Mouse (Mus musculus) midbrain, postnatal 0 days (tissue): ENCODE measurements at regions not wholly inside any gene's neighbourhood (a gene's known extent, or its start where the extent isn't known, plus 50 kb on each side); places are given as distances from the start of the nearest gene placed in this dataset.
"Not testable (repeated sequence)": the region's sequence is repeated elsewhere in the genome, so short reads cannot be mapped to it uniquely, and the experiment has no call there.

Experiments used
- ATAC-seq: fragments of 200-750 bp; cut with Nextera tagmentation; 2 replicates; pipeline ENCODE4 v1.8.0; 2017; ENCODE audit warnings: moderate number of reproducible peaks, mild to moderate bottlenecking, moderate TSS enrichment, moderate library complexity; ENCODE audit not compliant: low FRiP score
- DNase-seq: peaks from one replicate; pipeline ENCODE4 v3.0.0-alpha.2; 2015; ENCODE audit warnings: low spot score
- H3K27ac ChIP-seq: fragments of 300-500 bp; sonication (generic); 2 replicates; pipeline ENCODE4 v1.5.1; 2014; ENCODE audit warnings: low read depth, mild to moderate bottlenecking, low read length, mixed read lengths
- H3K27me3 ChIP-seq: fragments of 300-500 bp; sonication (generic); 2 replicates; pipeline ENCODE4 v1.6.1; 2014; ENCODE audit warnings: low read length, control low read depth, mixed read lengths; ENCODE audit not compliant: insufficient read depth
- H3K36me3 ChIP-seq: fragments of 300-500 bp; sonication (generic); 2 replicates; pipeline ENCODE4 v1.6.1; 2014; ENCODE audit warnings: low read length, control low read depth, mixed read lengths; ENCODE audit not compliant: insufficient read depth
- H3K4me1 ChIP-seq: fragments of 300-500 bp; sonication (generic); 2 replicates; pipeline ENCODE4 v1.6.1; 2014; ENCODE audit warnings: mild to moderate bottlenecking, control low read depth, antibody characterized with exemption, low read length, mixed read lengths; ENCODE audit not compliant: insufficient read depth
- H3K4me2 ChIP-seq: fragments of 300-500 bp; sonication (generic); 2 replicates; pipeline ENCODE4 v1.6.1; 2014; ENCODE audit warnings: low read depth, mild to moderate bottlenecking, low read length, mixed read lengths; ENCODE audit not compliant: poor library complexity, severe bottlenecking
- H3K4me3 ChIP-seq: fragments of 300-500 bp; sonication (generic); 2 replicates; pipeline ENCODE4 v1.5.1; 2014; ENCODE audit warnings: low read depth, mild to moderate bottlenecking, low read length, moderate library complexity
- H3K9ac ChIP-seq: fragments of 300-500 bp; sonication (generic); replicated peaks from 2 replicates; pipeline ENCODE4 v1.6.1; 2014; ENCODE audit warnings: mild to moderate bottlenecking, low read length, moderate library complexity, mixed read lengths; ENCODE audit not compliant: poor library complexity, severe bottlenecking
- H3K9me3 ChIP-seq: fragments of 300-500 bp; sonication (generic); 2 replicates; pipeline ENCODE4 v1.6.1; 2016; ENCODE audit warnings: low read length, control low read depth
- CTCF ChIP-seq: IDR thresholded peaks from 2 replicates; pipeline ENCODE4 v1.5.1; 2016; ENCODE audit warnings: antibody characterized with exemption, mild to moderate bottlenecking
- WGBS: fragments of 180-500 bp; shearing (Covaris S2); extraction: QIAGEN DNeasy Blood & Tissue Kit; methylation state at CpG from one replicate; pipeline ENCODE4 v1.1.7; 2014; 5-methylcytosine and 5-hydroxymethylcytosine counted together

DNA sequence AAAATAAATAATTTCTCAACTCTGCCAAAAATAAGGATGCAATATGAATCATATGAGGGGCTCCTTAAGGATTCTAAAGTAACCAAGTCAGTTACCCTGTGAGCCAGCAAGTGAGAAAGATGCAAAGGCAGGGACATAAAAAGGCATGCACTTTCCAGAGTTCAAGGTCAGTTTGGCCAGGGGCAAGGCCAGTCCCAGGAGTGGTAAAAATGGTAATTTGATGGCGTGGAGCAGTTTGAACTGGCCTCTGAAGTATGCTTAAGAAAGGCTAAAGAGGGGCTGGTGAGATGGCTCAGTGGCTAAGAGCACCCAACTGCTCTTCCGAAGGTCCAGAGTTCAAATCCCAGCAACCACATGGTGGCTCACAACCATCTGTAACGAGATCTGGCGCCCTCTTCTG is 68.8 kb downstream of the BC005561 start:
- not testable (repeated sequence) for H3K27me3 ChIP-seq, H3K4me1 ChIP-seq, H3K4me3 ChIP-seq, H3K27ac ChIP-seq, H3K9ac ChIP-seq, H3K4me2 ChIP-seq, H3K9me3 ChIP-seq, DNase-seq, H3K36me3 ChIP-seq, ATAC-seq
- 97% methylated on average over 4 of the region's 4 CpGs for WGBS

DNA sequence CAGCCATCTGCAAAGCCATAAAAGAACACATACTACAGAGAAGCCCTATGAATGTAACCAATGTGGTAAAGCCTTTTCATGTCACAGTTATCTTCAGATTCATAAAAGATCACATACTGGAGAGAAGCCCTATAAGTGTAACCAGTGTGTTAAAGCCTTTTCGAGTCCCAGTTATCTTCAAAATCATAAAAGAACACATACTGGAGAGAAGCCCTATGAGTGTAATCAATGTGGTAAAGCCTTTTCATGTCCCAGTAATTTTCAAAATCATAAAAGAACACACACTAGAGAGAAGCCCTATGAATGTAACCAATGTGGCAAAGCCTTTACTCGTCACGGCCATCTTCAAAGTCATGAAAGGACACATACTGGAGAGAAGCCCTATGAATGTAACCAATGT is 74.2 kb downstream of the BC005561 start:
- peaks cover 20% of the 10 kb centered on the region for H3K36me3 ChIP-seq
- peaks cover 38% of the 10 kb centered on the region for H3K9me3 ChIP-seq
- DNase-seq = peak; percentile 8
- 98% methylated on average over 3 of the region's 3 CpGs for WGBS
- H3K27me3 ChIP-seq, H3K4me3 ChIP-seq, H3K27ac ChIP-seq, H3K4me1 ChIP-seq, ATAC-seq, H3K4me2 ChIP-seq, H3K9ac ChIP-seq: not testable (repeated sequence)

DNA sequence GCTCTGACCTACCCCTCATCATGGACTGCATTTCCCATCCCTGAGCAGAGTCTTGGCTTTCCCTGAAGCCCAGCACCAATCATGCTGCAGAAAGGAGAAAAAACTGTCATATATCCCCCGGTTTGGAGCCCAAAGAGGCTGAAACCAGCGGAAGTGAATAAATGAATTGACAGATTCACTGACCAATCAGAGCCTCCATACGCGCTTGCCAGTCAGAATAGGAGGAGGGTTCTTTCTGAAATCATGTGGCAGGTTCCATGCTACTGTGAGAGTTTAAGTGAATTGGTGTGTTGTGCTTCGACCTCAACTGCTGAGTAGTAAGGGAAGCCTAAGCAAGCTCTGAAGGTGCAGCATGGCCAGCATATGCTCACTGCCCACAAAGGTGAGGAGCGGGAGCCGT is 101.0 kb downstream of the BC005561 start:
- Histone ChIP-seq H3K9ac (no peak overlapping the region), H3K4me1 (no peaks in the 10 kb centered on the region), H3K9me3 (0 out of 2 replicates have a peak, but pooled peaks cover 10% of the 10 kb centered on the region), H3K4me3 (no peak overlapping the region), H3K36me3 (no peaks in the 10 kb centered on the region), H3K27me3 (no peaks in the 10 kb centered on the region), H3K4me2 (no peak overlapping the region), H3K27ac (no peak overlapping the region)
- no peak for DNase-seq
- WGBS = 73% methylated on average over 7 of the region's 7 CpGs
- no peak for ATAC-seq
- no peak for TF ChIP-seq CTCF
